In genomic region chr10:123053557-123053956, GRCm38 (mm10) we compare ENCODE assay signal across 17 mouse cellular contexts.
"Had no signal": no experiment of that assay in that cellular context is flagged by ENCODE, and none has a peak within 500 bp of the region (broad histone marks: within the 10 kb centered on the region; RNA-seq: fewer than 3 reads in every experiment).

No protein-coding gene starts in this region.

- H3K9me3 ChIP-seq: liver, embryonic 12.5 days; megakaryocyte, embryonic 14.5 days; midbrain, embryonic 10.5 days; midbrain, embryonic 13.5 days; neural tube, embryonic 13.5 days; neural tube, embryonic 15.5 days had no signal

- H3K4me2 ChIP-seq: liver, embryonic 12.5 days; lung, embryonic 14.5 days; midbrain, embryonic 13.5 days; neural tube, embryonic 13.5 days; neural tube, embryonic 15.5 days had no signal

- ATAC-seq: liver, embryonic 12.5 days; midbrain, embryonic 13.5 days; midbrain, embryonic 16.5 days had no signal

- H3K4me1 ChIP-seq: liver, embryonic 12.5 days; midbrain, embryonic 13.5 days; neural tube, embryonic 15.5 days had no signal

- H3K9ac ChIP-seq: liver, embryonic 12.5 days; liver, embryonic 14.5 days; lung, embryonic 14.5 days; midbrain, embryonic 13.5 days; neural tube, embryonic 13.5 days; neural tube, embryonic 15.5 days had no signal

- H3K27me3 ChIP-seq: liver, embryonic 12.5 days; megakaryocyte, embryonic 14.5 days; midbrain, embryonic 13.5 days; neural tube, embryonic 13.5 days; neural tube, embryonic 15.5 days had no signal

- DNase-seq: lung, adult 18-20 months; lung, embryonic 14.5 days; lung, postnatal 10 days; lung, postnatal 4 days; right cerebral cortex, postnatal 14 days; thymus, adult 2 months; thymus, postnatal 25 days; thymus, postnatal 4 days had no signal

- H3K4me3 ChIP-seq: liver, embryonic 12.5 days; megakaryocyte, embryonic 14.5 days; midbrain, embryonic 10.5 days; midbrain, embryonic 13.5 days; myocyte; neural tube, embryonic 13.5 days; neural tube, embryonic 15.5 days had no signal

- H3K27ac ChIP-seq: liver, embryonic 12.5 days; liver, embryonic 14.5 days; midbrain, embryonic 10.5 days; midbrain, embryonic 13.5 days; neural tube, embryonic 13.5 days; neural tube, embryonic 15.5 days had no signal
